Mouse (Mus musculus) MEL (cell line): ENCODE results near the gene Gm17361.
"Not testable (repeated sequence)": the region's sequence is repeated elsewhere in the genome, so short reads cannot be mapped to it uniquely, and the experiment has no call there.

ENCODE experiments used
- CTCF ChIP-seq, 3 experiments: IDR thresholded peaks in 2 of 3; conservative IDR thresholded peaks in 1 of 3; 2 replicates each; pipeline ENCODE4 v1.5.1; 2011 to 2012; ENCODE audit warnings: low read length in 3 of 3, low read depth in 2 of 3, mild to moderate bottlenecking in 2 of 3, improper control_type of control experiment in 1 of 3, inconsistent platforms in 1 of 3, mixed read lengths in 1 of 3, moderate library complexity in 1 of 3; ENCODE audit not compliant: control insufficient read depth in 1 of 3, insufficient read depth in 1 of 3, poor library complexity in 1 of 3, severe bottlenecking in 1 of 3
- EP300 ChIP-seq, 2 experiments: IDR thresholded peaks; 2 replicates each; pipeline ENCODE4 v1.6.1; 2011; ENCODE audit warnings: improper control_type of control experiment in 2 of 2, low read length in 2 of 2, low read depth in 1 of 2, mild to moderate bottlenecking in 1 of 2

DNA sequence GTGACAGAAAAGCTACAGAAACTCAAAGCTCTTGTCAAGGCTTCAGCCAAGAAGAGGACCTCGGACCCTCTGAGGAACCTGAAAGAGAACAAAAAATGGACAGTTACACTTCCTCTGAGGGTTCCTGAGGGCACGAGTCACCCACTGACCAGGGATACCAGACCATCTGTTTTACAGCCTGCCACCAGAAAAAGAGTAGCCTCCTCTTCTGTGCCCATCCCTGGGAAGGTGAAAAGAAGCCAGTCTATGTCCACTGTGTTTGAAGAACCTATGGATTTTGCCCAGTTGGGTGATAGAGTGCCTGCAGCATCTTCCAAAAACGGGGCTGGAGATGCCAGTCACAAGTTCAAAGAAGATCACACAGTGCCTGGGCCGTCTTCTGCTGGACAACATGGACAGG, at the start of gene Gm17361:
- TF ChIP-seq EP300 (IDR thresholded peaks at IDR 0.05; ENCODE audit: low read depth in 1 of 2, low read length in 2 of 2); CTCF (IDR thresholded peaks at IDR 0.05 in 2 of 3, conservative IDR thresholded peaks at IDR 0.05 in 1 of 3; ENCODE audit: control insufficient read depth in 1 of 3, insufficient read depth in 1 of 3, low read depth in 2 of 3, low read length in 3 of 3, poor library complexity in 1 of 3, severe bottlenecking in 1 of 3): not testable (repeated sequence)
